Mouse (Mus musculus): Measurements from ENCODE around the gene Tln1. TPM values are rescaled to one million over a fixed set of nuclear protein-coding genes. Genes with fewer than 3 reads are reported as not detected.
A peak's percentile ranks its signal among the peaks of the same experiment; 100 is the strongest.

Tln1 gene
- total and polyA plus RNA-seq, 2 experiments: 38.6 to 42.8 TPM

- no peak for DNase-seq (ENCODE audit: extremely low read depth, low read depth, low spot score)
- Histone ChIP-seq H3K27me3 (ENCODE audit: control insufficient read depth, insufficient read depth, low read length) (no peaks in the 10 kb centered on the region), H3K9ac (ENCODE audit: low read depth, low read length) (no peak overlapping the region), H3K4me3 (ENCODE audit: insufficient read depth, low read depth, low read length) (no peak overlapping the region), H3K27ac (replicated peaks; ENCODE audit: insufficient read depth, low read depth, low read length) (no peak overlapping the region), H3K79me2 (ENCODE audit: control insufficient read depth, insufficient read depth, low read length) (peaks cover 10% of the 10 kb centered on the region; the same call in 1 of the 2 replicates), H3K36me3 (ENCODE audit: control insufficient read depth, insufficient read depth, low read length) (peaks cover 13% of the 10 kb centered on the region; the same call in 1 of the 2 replicates), H3K4me1 (ENCODE audit: control insufficient read depth, insufficient read depth, low read length) (peaks cover 18% of the 10 kb centered on the region)
- WGBS: 96% methylated on average over 12 of the region's 12 CpGs
- TF ChIP-seq CTCF (IDR thresholded peaks at IDR 0.05; ENCODE audit: low read depth, low read length) (no peak), POLR2A (IDR thresholded peaks at IDR 0.05; ENCODE audit: extremely low read depth, insufficient read depth, low read length) (no peak)
Observed at GRCm38 (mm10) chr4:43581381-43581780, 18.9 kb upstream of the Tln1 start.

GRCm38 (mm10) chr4:43580721-43581120 lies 18.2 kb upstream of the Tln1 start:
- WGBS: 94% methylated on average over 5 of the region's 5 CpGs
- Histone ChIP-seq H3K9ac (ENCODE audit: low read depth, low read length) (no peak overlapping the region), H3K36me3 (ENCODE audit: control insufficient read depth, insufficient read depth, low read length) (peaks cover 13% of the 10 kb centered on the region; the same call in 1 of the 2 replicates), H3K4me3 (ENCODE audit: insufficient read depth, low read depth, low read length) (no peak overlapping the region), H3K4me1 (ENCODE audit: control insufficient read depth, insufficient read depth, low read length) (peaks cover 20% of the 10 kb centered on the region), H3K27me3 (ENCODE audit: control insufficient read depth, insufficient read depth, low read length) (no peaks in the 10 kb centered on the region), H3K27ac (replicated peaks; ENCODE audit: insufficient read depth, low read depth, low read length) (no peak overlapping the region), H3K79me2 (ENCODE audit: control insufficient read depth, insufficient read depth, low read length) (peaks cover 10% of the 10 kb centered on the region; the same call in 1 of the 2 replicates)
- TF ChIP-seq CTCF (IDR thresholded peaks at IDR 0.05; ENCODE audit: low read depth, low read length) (no peak), POLR2A (IDR thresholded peaks at IDR 0.05; ENCODE audit: extremely low read depth, insufficient read depth, low read length) (no peak)
- no peak for DNase-seq (ENCODE audit: extremely low read depth, low read depth, low spot score)

DNA sequence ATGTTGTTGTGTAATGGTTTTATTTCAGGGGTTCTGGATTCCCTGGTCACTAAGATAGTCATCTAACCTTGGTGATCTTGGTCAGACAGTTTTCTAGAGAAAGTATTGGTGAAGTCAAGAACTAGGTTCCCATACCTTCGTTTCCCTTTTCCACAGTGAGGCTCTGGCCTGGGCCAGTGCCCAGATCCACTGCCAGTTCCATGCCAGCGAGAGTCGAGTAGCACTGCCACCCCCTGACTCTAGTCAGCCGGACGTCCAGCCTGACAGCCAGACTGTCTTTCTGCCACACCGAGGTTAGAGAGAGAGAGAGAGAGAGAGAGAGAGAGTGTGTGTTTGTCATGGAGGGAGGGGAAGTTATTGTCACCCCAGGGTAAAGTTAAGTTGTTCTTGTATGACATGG lies 17.2 kb upstream of the Tln1 start:
- Histone ChIP-seq H3K9ac (ENCODE audit: low read depth, low read length) (peak overlapping the region; percentile 21; the same call in 1 of the 2 replicates), H3K36me3 (ENCODE audit: control insufficient read depth, insufficient read depth, low read length) (peaks cover 13% of the 10 kb centered on the region; the same call in 1 of the 2 replicates), H3K27ac (replicated peaks; ENCODE audit: insufficient read depth, low read depth, low read length) (no peak overlapping the region), H3K4me1 (ENCODE audit: control insufficient read depth, insufficient read depth, low read length) (peaks cover 20% of the 10 kb centered on the region), H3K4me3 (ENCODE audit: insufficient read depth, low read depth, low read length) (no peak overlapping the region), H3K27me3 (ENCODE audit: control insufficient read depth, insufficient read depth, low read length) (no peaks in the 10 kb centered on the region), H3K79me2 (ENCODE audit: control insufficient read depth, insufficient read depth, low read length) (peaks cover 10% of the 10 kb centered on the region; the same call in 1 of the 2 replicates)
- no peak for TF ChIP-seq POLR2A (IDR thresholded peaks at IDR 0.05; ENCODE audit: extremely low read depth, insufficient read depth, low read length)
- TF ChIP-seq CTCF (IDR thresholded peaks at IDR 0.05; ENCODE audit: low read depth, low read length): no peak
- WGBS: 72% methylated on average over 6 of the region's 6 CpGs
- no peak for DNase-seq (ENCODE audit: extremely low read depth, low read depth, low spot score)

- Histone ChIP-seq H3K27ac (replicated peaks; ENCODE audit: insufficient read depth, low read depth, low read length) (no peak overlapping the region), H3K9ac (ENCODE audit: low read depth, low read length) (peak overlapping the region; percentile 87), H3K79me2 (ENCODE audit: control insufficient read depth, insufficient read depth, low read length) (peaks cover 10% of the 10 kb centered on the region; the same call in 1 of the 2 replicates), H3K36me3 (ENCODE audit: control insufficient read depth, insufficient read depth, low read length) (peaks cover 13% of the 10 kb centered on the region; the same call in 1 of the 2 replicates), H3K4me1 (ENCODE audit: control insufficient read depth, insufficient read depth, low read length) (peaks cover 20% of the 10 kb centered on the region), H3K4me3 (ENCODE audit: insufficient read depth, low read depth, low read length) (peak overlapping the region; percentile 84), H3K27me3 (ENCODE audit: control insufficient read depth, insufficient read depth, low read length) (no peaks in the 10 kb centered on the region)
- WGBS: 9% methylated on average over 10 of the region's 10 CpGs
- DNase-seq (ENCODE audit: extremely low read depth, low read depth, low spot score): no peak
- TF ChIP-seq POLR2A (IDR thresholded peaks at IDR 0.05; ENCODE audit: extremely low read depth, insufficient read depth, low read length) (no peak), CTCF (IDR thresholded peaks at IDR 0.05; ENCODE audit: low read depth, low read length) (no peak)
Observed at GRCm38 (mm10) chr4:43579256-43579655, 16.8 kb upstream of the Tln1 start.

DNA sequence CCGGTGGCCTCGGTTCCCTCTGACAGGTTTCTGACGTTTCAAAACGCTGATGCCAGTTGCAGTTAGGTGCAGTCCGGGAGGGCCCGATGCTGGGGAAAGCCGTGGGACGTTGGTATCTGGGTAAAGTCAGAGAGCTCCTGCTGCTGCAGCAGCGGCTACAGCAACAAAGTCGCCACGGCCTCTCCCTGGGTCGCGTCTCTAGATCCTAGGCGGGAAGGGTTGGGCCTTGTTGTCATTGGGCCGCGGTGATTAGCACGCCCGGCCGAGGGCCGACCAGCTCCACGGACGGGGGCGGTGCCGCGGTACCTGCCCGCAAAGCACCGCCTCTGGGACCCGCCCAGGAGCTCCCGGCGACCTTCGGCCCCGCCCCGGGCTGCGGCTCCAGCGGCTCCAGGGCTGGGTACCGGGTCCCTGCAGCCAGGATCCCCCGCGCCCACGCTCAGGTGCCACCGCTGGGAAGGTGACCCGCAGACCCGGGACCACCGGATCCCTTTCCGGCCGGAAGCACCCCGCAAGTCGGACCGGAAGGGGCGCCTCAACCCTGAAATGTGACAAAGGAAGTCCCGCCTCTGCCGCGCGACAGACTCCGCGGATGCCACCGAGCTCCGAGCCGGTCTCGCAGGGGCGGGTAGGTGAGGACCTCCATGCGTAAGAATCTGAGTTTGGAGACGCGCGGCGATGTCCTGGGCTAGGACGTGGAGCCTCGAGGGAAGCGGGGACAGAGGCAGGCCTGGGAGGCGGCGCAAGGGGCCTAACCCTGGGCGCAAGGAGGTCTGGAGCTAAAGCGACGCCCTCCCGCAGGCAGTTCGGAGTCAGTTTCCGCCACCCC lies 16.1 kb upstream of the Tln1 start, which contains the start of the genes Rgp1 and Gba2:
Rgp1 (plus strand) TSS at position 340 of the 829 bp plus-strand sequence.
Gba2 (minus strand) TSS at position 498 of the 829 bp plus-strand sequence.
- H3K9ac ChIP-seq (ENCODE audit: low read depth, low read length): peak within 1 kb of the TSS; percentile 87
- peaks cover 10% of the 10 kb centered on the region; the same call in 1 of the 2 replicates for H3K79me2 ChIP-seq (ENCODE audit: control insufficient read depth, insufficient read depth, low read length)
- peaks cover 20% of the 10 kb centered on the region for H3K4me1 ChIP-seq (ENCODE audit: control insufficient read depth, insufficient read depth, low read length)
- H3K4me3 ChIP-seq (ENCODE audit: insufficient read depth, low read depth, low read length): peak within 1 kb of the TSS; percentile 84
- DNase-seq (ENCODE audit: extremely low read depth, low read depth, low spot score): peak; percentile 82
- H3K27ac ChIP-seq (replicated peaks; ENCODE audit: insufficient read depth, low read depth, low read length): peak within 1 kb of the TSS; percentile 83
- no peaks in the 10 kb centered on the region for H3K27me3 ChIP-seq (ENCODE audit: control insufficient read depth, insufficient read depth, low read length)
- under 1% methylated on average over 76 of the region's 76 CpGs for WGBS
- TF ChIP-seq CTCF (IDR thresholded peaks at IDR 0.05; ENCODE audit: low read depth, low read length) (no peak), POLR2A (IDR thresholded peaks at IDR 0.05; ENCODE audit: extremely low read depth, insufficient read depth, low read length) (peak; percentile 89)
- H3K36me3 ChIP-seq (ENCODE audit: control insufficient read depth, insufficient read depth, low read length): peaks cover 13% of the 10 kb centered on the region; the same call in 1 of the 2 replicates
